Mouse (Mus musculus) activated CD4-positive, CD25-positive, alpha-beta regulatory T cell, adult 4 months (primary cell): ENCODE data around the gene Smg9. TPM values are rescaled to one million over a fixed set of nuclear protein-coding genes. Genes with fewer than 3 reads are reported as not detected.

Experiments used
- ATAC-seq: one replicate; pipeline ENCODE4 v1.8.0; 2017
- polyA plus RNA-seq, 2 experiments: library from polyadenylated mRNA; unstranded; fragments of 100-300 nt; shearing (Covaris generic); gene quantifications; one replicate each; pipeline ENCODE4 v1.2.1; 2017

Gene Smg9
- polyA plus RNA-seq, 2 experiments from 2014 or later = 24.1 to 31.0 TPM

DNA sequence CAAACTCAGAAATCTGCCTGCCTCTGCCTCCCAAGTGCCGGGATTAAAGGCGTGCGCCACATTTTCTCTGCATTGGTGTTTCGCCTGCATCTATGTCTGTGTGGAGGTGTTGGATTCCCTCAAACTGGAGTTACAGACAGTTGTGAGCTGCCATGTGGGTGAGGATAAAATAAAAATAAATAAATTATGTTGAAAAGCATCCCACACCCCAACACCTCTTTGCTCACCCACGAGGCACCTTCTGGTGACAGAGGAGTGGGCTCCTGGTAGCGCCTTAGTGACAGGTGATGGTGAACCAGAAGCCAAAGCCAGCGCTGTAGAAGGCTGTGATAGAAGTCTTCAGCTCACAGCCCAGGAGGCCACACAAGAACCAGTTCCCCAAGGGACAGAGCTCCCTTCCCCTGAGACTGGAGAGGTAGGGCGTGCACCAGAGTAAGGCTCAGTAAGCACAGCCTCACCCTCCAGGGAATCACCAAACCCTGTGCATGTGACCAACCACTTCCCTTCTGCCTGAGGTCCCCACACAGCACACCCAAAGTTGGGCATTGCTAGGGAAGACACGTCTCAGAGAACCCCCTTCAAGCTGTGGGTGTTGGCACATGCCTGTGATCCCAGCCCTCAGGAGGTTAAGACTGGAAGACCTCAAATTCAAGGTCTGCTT is 46.0 kb downstream of the Smg9 start:
- peak; percentile 17 for ATAC-seq

DNA sequence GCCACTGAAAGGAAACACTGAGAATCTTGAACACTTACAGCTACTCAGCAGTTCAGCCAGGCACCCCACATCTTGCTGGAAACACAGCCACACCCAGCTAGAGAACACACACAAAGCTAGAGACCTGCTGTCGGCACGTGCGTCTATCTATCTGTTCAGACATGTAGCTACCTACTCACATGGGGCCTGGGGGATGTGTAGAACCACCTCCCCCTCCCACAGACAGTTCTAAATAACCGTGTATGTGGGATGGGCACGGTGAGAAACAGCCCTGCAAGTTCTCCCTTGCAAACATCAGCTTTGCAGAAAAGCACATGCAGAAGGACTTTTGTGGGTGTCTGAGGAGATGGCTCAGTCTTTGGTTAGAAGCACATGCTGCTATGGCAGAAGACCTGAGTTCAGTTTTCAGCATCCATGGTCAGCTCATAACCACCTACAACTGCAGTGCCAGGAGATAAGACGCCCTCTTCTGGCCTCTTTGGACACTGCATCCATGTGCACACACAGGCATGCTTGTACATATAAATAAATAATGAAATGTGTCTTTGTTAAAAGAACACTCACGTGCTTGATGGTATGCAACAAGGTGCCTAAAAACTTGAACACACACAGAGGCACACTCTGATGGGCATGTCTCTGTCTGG is 47.4 kb downstream of the Smg9 start:
- peak; percentile 21 for ATAC-seq

DNA sequence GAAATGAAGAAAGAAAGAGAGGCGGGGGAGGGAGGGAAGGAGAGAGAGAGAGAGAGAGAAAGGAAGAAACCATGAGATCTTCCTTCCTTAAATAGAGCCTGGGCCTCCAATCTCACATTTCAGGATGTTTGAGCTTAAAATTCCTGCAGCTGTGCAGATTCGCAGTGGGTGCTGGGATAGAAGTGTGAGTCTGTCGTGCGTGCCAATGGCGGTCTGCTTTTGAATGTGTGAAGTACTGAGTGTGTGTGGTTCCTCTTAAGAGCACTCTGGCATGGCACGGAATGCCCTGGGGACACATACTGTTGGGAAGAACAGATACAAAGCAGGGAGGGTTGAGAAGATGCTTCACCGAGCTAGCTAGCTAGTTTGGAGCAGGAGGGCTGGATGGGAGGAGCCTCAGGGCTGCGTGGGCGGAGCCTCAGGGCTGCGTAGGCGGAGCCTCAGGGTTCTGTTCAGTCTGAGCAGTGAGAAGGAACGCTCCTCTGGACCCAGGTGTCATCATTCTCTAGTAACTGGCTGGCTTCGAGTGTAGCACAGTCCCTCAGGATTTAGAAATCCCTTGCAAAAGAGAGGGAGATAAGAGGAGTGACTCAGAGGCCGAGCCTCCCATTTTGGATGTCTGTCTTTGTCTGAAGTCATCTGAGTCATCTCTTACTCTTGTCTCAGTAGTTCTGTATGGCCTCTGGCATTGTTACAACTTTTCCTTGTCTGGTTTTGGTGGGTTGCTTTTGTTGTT is 49.5 kb downstream of the Smg9 start:
- no peak for ATAC-seq

DNA sequence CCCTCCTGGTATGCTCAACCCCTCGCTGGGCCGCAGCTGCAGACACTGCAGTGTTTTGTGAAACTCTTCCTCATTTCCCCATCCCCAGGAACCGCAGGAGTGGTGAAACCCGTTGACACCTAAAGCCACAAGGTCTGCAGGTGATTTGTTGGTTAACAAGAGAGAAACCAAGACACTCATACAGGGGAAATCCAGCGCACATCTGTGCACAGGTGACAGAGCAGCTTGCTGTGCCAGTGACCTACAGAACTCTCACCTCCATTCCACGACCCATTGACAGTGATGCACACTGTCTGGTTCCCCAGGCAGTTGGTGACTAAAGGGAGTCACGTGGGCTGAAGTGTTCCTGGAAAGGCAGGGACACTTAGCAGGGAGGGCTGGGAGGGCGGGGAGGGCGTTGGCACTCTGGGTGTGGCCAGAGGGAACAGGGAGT is 51.2 kb downstream of the Smg9 start:
- no peak for ATAC-seq

DNA sequence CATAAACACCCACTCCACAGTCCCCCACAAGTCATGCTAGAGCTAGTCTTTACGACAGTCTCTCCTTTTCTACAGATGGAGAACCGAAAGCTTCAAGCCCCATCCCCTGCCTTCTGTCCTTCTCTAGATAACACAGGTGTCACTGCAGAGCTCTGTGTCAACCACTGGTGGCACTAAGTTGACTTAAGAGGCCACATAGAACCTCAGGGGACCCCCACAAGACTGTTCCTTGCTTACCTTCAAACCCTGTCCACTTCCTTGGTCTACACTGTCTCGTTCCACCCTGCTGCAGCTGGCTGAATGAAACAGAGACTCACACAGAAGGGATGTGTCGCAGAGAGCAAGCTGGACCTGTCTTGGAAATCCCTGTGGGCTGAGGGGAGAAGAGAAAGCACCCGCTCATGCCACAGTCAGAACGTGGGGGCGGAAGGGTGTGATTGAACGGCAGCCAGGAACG is 52.5 kb downstream of the Smg9 start, which contains the start of gene Irgc1:
Gene Irgc1 (minus strand): TSS at position 443 of the 457 bp plus-strand sequence.
- ATAC-seq = peak; percentile 74

DNA sequence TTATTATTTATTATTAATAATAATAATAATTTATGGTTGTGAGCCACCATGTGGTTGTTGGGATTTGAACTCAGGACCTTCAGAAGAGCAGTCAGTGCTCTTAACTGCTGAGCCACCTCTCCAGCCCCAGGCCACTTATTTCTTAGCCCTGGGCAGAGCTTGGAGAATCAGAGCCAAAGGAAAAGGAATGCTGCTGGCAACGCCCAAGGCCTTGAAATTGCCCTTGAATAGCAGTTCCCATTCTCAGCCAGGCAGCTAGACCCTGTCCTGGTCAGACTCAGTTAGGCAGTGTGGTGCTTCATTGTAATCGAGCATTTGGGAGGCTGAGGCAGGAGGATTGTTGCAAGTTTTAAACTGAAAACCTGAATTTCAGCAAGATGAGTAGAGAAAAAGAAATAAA is 54.8 kb downstream of the Smg9 start:
- no peak for ATAC-seq

DNA sequence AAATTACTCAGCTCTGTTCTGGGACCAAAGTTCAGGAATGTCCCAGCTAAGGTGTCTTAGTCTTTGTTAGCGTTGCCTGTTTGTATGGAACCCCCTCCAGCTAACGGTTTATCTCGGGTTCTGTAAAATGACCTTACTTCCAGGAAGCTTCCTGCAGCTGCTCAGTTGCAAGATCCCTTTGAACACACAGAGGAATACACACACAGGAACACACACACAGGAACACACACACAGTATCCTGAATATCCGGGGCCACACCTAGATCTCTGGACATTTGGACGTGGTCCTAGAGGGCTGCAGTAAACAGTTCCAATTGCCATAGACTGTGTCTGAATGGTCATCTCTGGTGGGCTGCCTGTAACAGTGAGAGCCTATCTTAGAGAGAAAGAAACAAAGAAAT is 56.3 kb downstream of the Smg9 start:
- ATAC-seq = no peak

DNA sequence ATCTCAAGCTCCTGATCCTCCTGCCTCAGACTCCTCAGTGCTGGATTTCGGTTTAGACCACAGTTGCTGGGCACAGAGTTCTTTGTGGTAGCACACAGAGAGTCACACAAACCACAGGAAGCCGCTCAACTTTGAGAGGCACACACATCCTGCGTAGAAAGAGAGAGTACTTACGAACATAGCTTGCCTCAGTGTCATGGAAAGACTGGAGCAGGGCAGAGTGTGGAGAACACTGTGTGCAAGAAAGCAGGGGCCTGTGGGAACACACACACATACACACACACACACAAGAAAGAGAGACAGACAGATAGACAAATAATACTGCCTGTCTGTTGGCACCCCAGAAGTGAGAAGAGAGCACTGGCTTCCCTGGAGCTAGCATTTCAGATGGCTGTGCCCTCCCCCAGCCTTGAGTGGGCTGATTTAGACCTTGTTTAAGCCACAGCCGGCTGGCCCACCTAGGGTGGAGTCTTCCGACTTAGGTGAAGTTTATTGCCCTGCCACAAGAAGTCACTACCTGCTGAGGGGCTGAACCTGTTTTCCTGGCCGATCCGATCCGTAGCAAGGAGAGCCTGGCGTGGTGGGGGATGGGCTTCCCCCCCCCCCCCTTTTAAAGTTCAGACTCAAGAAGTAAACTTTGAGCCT is 58.4 kb downstream of the Smg9 start:
- ATAC-seq = peak; percentile 97

DNA sequence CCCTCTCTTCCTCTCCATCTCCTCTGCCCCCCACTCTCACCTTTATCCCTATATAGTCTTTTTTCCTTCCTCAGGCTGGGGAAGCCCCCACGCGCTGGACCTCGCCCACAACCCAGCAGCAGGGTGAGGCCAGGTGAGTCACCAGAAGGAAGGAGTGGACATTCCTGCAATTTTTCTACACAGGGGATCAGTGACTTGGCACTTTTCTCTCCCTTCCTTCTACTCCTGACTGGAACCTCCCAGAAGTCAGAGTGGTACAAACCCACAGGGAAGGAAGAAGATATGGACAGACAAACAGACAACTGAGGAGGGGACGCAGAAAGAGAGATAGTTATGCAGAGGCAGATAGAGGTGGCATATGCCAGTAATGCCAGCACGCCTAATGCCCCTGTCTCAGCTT is 60.0 kb downstream of the Smg9 start:
- no peak for ATAC-seq

DNA sequence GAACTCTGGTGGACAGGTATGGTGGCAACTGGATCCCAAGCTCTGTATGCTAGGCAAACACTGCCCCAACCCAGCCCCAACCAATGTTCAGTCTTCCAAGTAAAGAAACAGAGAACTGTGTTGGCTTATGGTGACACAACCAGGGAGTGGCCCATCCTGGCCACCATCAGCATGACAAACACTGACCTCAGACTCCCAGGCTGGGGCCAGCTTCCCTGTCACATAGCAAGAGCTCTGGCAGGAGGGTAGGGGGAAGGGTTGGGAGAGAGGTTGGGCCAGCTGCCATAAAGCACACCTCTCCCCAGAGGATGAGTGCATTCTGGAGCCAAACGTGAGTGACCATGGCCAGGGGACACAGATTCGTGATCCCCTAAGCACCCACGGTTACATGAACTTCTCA is 60.4 kb downstream of the Smg9 start:
- ATAC-seq = no peak

DNA sequence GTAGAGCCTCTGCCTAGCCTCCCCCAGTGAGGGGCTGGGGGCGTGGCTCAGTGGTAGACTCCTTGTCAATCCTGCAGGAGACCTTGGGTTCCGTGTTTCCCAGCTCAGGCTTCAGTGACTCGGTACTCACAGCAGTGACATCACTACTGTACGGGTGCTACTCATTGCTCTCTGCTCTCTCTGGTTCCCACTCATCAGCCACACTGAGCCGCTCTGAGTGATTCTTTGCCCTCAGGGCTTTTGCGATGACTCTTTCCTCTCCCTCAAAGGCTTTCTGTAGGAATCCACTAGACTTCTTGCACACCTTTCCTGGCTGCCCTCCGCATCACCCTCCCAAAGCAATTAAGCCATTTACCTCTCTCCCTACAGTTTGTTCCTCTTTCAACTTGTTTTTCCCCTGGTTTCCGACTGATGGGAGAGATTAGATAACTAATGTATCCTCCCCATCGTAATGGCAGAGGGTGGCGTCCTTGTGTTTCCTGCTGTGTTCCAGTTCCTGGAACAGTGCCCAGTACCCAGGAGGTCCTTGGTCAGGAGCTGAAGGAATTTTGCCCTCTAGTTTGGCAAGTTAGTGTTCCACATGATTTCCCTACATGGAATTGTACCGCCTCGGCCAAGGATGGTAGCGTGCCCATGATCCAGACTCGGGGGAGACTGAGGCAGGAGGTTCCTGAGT is 62.1 kb downstream of the Smg9 start:
- ATAC-seq = no peak

DNA sequence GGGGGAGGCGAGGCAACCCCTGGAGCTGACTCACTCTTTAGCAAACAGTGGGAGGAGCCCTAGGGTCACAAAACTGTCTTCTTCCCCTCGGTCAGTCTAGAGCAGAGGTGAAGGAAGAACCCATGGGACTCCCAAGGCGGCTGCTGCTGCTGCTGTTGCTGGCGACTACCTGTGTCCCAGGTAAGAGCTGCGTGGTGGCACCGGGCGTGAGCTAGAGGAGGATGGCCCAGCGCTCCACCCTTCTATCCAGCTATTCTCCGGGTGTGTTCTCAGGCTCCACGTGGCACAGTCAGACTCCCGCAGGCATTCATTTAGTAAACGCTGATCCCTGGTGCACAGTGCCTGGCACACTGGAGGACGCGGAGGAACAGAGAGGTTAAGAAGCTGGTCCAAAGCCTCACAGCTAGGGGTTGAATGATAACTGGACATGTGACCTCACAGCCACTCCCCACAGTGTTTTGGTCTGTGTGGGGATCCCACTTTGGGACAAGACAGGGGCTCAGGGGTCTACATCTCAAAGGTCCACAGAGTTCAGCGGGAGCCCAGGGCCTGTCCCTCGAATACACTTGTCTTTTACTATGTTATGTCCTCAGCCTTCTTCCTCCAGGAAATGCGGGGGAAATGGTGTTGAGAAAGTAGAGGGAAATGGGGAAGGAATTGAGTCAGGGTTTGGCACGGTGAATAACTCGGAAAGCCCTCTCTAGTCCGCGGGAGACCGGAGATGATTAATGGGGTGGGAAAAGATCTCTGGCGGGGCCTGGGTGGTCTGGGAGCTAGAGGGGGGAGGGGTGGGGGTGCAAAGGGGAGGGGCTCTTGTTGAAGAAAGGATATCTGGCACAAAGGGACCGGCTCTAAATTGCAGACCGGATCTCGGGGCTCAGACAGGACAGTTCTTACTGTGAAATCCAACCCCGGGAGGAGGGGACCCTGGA is 63.2 kb downstream of the Smg9 start, which contains the start of gene Plaur:
Gene Plaur (plus strand): TSS at position 97 of the 932 bp plus-strand sequence.
- ATAC-seq = no peak

DNA sequence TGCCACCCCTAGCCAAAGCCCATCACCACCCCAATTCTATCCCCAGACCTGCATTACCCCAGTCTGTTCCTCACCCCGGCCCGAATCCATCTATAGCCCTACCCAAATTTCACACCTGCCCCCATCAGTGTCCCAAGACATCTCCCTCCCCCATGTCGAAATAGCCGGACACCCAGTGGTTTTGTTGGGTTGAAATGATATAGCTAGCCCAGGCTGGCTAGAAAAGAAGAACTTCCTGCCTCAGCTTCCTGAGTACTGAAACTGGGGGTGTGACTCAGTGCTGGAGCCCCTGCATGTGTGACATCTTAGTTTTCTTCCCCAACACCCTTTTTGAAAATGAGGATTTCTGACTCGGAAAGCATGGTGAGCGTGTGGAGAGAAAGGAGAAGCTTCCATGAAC is 67.4 kb downstream of the Smg9 start:
- no peak for ATAC-seq

DNA sequence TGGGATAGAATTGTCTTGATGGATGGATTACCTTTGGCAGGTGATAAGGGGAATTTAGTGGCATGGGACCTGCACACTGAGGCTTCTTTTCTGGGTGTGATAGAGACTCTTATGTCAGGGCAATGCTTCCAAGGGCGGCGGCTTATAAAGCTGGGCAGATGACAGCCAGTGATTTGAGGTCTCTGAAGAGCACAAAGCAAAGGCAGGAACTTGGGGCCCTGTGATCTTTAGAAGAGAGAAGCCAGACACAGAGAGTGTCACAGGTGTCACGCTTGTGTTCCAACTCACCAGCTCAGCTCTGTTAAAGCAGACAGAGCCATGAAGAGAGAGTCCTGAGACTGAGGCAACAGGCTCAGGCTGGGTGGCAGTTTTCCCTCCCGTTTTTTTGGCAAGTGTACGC is 68.5 kb downstream of the Smg9 start:
- peak; percentile 54 for ATAC-seq

DNA sequence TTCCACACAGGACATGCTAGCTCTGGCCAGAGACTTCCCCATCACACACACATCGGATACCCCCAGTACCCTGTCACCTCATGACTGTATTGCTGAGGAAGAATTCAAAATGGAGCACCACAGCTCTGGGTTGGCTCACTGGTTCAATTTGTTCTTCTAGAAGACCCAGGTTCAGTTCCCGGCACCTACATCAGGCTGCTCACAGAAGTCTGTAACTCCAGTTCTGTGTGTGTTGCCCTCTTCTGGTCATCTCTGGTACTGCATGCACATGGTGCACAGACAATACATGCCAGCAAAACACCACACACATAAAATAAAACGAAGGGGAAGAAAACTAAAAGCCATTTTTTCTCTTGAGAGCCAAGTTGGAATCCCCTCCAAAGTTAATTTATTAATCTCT is 69.7 kb downstream of the Smg9 start:
- no peak for ATAC-seq

DNA sequence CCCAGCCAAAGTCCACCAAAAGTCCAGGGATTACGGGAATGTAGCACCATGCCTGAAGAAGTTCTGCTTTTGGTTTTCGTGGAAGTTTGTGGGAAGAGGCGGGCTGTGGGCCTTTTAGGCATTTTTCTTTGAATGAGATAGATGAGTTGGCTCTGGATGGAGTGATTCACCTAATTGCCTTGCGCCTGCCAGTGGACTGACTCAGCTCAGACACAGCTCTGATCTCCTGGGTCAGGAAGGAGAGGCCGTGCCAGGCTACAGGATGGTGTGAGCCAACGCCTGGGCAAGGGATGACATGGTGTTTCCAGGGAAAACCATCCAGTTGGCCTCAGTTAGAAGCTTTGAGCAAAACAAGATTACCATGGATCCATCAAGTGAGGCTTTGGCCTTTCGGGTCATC is 70.9 kb downstream of the Smg9 start:
- ATAC-seq = no peak

Other genes starting within 250 kb of the Smg9 start
- under 1 TPM; 0.51 to 0.62 TPM for gene Zfp114, start 224.6 kb upstream of the Smg9 start, polyA plus RNA-seq
- gene Zfp111, start 188.2 kb upstream of the Smg9 start, polyA plus RNA-seq = under 1 TPM; 0.58 to 0.78 TPM
- gene Zfp109, start 162.1 kb upstream of the Smg9 start, polyA plus RNA-seq = 1 to 10 TPM; 1.8 to 2.7 TPM
- under 1 TPM; 0.46 to 0.68 TPM for gene Zfp108, start 144.8 kb upstream of the Smg9 start, polyA plus RNA-seq
- 1 to 10 TPM in 1 of 2 experiments, under 1 TPM in 1; 0.61 to 2.0 TPM for gene Zfp93, start 129.2 kb upstream of the Smg9 start, polyA plus RNA-seq
- gene Zfp61, start 98.4 kb upstream of the Smg9 start, polyA plus RNA-seq = 10 to 100 TPM; 16.6 to 17.4 TPM
- gene Zfp94, start 83.0 kb upstream of the Smg9 start, polyA plus RNA-seq = 1 to 10 TPM; 7.8 to 9.3 TPM
- not detected for gene Tescl, start 65.7 kb upstream of the Smg9 start, polyA plus RNA-seq
- gene Lypd5, start 50.4 kb upstream of the Smg9 start, polyA plus RNA-seq = not detected
- gene Kcnn4, start 29.4 kb upstream of the Smg9 start, polyA plus RNA-seq = 100 to 1,000 TPM; 101 to 105 TPM
- gene Irgc1, start 52.7 kb downstream of the Smg9 start, polyA plus RNA-seq = not detected
- gene Plaur, start 62.9 kb downstream of the Smg9 start, polyA plus RNA-seq = 1 to 10 TPM; 1.1 to 1.5 TPM
- not detected for gene Cadm4, start 82.4 kb downstream of the Smg9 start, polyA plus RNA-seq
- gene Zfp428, start 107.4 kb downstream of the Smg9 start, polyA plus RNA-seq = not detected
- gene AC161166.1, start 112.8 kb downstream of the Smg9 start, polyA plus RNA-seq = under 1 TPM in 1 of 2 experiments, not detected in 1; 0.17 TPM
- 1 to 10 TPM; 1.5 to 1.8 TPM for gene Irgq, start 131.1 kb downstream of the Smg9 start, polyA plus RNA-seq
- gene Pinlyp, start 146.5 kb downstream of the Smg9 start, polyA plus RNA-seq = not detected
- gene Xrcc1, start 146.7 kb downstream of the Smg9 start, polyA plus RNA-seq = 10 to 100 TPM; 19.9 to 30.3 TPM
- 10 to 100 TPM; 19.0 to 21.6 TPM for gene Ethe1, start 187.9 kb downstream of the Smg9 start, polyA plus RNA-seq
- gene Zfp575, start 188.0 kb downstream of the Smg9 start, polyA plus RNA-seq = under 1 TPM in 1 of 2 experiments, not detected in 1; 0.12 TPM
- under 1 TPM; 0.25 to 0.73 TPM for gene Phldb3, start 211.1 kb downstream of the Smg9 start, polyA plus RNA-seq
- gene Lypd3, start 236.9 kb downstream of the Smg9 start, polyA plus RNA-seq = not detected